Mouse (Mus musculus) urinary bladder, postnatal 14 days (tissue): ENCODE results near the gene Olfr473.
"Not testable (repeated sequence)": the region's sequence is repeated elsewhere in the genome, so short reads cannot be mapped to it uniquely, and the experiment has no call there.

ENCODE experiments used
- DNase-seq: peaks from one replicate; pipeline ENCODE4 v3.0.0; 2021; ENCODE audit warnings: low spot score

Olfr473 gene

GRCm38 (mm10) chr7:107930146-107930545 is at the start of gene Olfr473:
Gene Olfr473, plus strand, starts transcription at chr7:107930446.
- no peak for DNase-seq

GRCm38 (mm10) chr7:107897602-107898001 is 32.6 kb upstream of the Olfr473 start, which contains the start of gene Olfr472:
Gene Olfr472, plus strand, starts transcription at chr7:107897902.
- no peak for DNase-seq

GRCm38 (mm10) chr7:107952539-107952938 is 22.3 kb downstream of the Olfr473 start:
- DNase-seq = not testable (repeated sequence)

- no peak for DNase-seq
Observed at GRCm38 (mm10) chr7:107954343-107954742, 24.1 kb downstream of the Olfr473 start, which contains the start of gene Olfr474. Gene Olfr474, plus strand, starts transcription at chr7:107954643.

- no peak for DNase-seq
Observed at GRCm38 (mm10) chr7:107964503-107964902, 34.3 kb downstream of the Olfr473 start, which contains the start of gene Olfr476. Gene Olfr476, plus strand, starts transcription at chr7:107964803.
